Mouse (Mus musculus) splenic B cell, adult 2 months (primary cell): ENCODE measurements around the gene Gaa.

Source experiments
- DNase-seq: peaks from one replicate; pipeline ENCODE4 v3.0.0-alpha.2; 2011; ENCODE audit warnings: low read depth, low spot score
- H3K27me3 ChIP-seq: 2 replicates; pipeline ENCODE4 v1.6.1; 2012; ENCODE audit warnings: mild to moderate bottlenecking, low read length, moderate library complexity, mixed read lengths; ENCODE audit not compliant: control insufficient read depth, poor library complexity, insufficient read depth, severe bottlenecking
- H3K36me3 ChIP-seq: 2 replicates; pipeline ENCODE4 v1.6.1; 2012; ENCODE audit warnings: mild to moderate bottlenecking, low read length, moderate library complexity, mixed read lengths; ENCODE audit not compliant: control insufficient read depth, poor library complexity, insufficient read depth, severe bottlenecking

Gaa gene

DNA sequence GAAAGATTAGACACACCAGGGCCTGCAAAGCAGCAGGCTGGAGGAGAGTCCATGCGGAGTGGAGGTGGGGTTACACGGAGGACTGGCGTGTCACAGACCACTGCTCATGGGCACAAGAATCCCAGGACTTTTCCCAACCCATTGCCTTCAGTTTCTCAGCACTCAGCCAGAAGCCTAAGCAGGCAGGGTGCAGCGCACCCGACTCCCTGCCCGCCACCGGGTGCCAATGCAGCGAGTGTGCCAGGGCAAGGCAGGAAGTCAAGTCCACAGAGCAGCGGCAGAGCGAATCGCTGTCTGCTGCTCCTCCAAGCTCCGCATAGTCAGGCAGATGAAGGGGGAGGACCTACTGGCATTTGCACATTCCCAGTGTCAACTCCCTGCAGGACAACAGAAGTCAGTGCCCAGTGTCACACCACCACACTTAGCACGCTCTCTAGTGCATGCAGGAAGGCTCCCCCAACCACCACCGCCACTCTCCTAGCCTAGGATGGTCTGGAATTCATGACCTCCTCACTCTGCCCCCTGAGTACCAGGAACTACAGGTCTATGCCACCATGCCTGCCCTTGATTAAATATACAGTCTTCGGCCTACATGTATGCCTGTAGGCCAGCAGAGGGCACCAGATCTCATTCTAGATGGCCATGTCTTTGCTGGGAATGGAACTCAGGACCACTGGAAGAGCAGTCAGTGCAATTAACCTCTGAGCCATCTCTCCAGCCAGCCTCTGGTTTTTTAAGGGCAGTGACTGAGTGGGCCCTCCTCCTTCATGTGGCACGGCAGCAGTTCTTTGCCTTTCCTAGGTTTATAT lies 37.4 kb downstream of the Gaa start:
- no peaks in the 10 kb centered on the region for H3K36me3 ChIP-seq
- peak; percentile 79 for DNase-seq
- no peaks in the 10 kb centered on the region for H3K27me3 ChIP-seq

DNA sequence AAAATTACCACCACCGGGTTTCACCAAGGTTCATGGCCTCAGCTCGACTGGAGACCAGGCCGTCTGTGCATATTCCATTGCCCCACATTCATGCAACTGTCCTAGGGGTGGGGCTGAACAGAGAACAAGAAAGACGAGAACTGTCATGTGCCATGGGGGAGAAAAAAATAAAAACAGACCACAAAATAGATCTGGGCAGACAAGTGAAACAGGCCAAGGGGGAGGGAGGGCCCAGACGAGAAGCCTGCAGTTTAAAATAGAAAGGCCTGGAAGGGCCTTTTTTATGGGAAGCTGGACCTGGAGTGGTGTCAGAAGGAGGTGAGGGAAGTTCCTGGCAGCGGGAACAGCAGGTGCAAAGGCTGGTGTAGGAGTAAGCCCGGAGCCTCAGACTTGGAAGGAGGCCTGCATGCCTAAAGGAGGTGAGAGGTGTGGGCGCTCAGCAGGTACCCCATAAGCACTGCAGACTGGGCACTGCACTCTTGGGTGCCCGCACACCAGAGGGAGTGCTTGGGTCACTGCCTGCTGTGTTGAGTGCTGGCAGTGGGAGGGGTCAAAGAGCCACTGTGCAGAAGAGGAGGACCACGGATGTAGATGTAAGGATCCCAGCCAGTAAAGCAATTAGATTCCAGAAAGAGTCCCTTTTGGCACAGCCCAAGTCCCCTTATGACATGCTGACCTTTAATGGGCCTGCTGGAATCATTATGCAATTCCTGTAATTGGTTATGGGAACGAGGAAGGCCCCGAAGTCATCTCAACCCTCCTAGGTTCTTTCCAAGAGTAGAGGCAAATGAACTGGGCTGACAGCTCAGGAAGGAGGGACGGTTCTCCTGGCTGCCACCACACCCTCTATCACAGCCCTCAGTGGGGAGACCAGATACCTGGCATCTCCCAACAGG lies 39.3 kb downstream of the Gaa start:
- no peak for DNase-seq
- Histone ChIP-seq H3K27me3 (no peaks in the 10 kb centered on the region), H3K36me3 (no peaks in the 10 kb centered on the region)

DNA sequence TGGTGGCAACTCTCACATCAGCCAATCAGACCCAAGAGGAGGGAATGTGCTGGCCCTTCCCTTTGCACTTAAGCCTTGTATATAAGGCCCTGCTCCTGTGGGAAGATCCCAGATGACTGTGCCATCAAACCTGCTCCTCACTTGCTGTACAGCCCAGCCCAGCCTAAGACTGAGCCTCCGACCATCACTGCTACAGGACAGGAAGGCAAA lies 39.9 kb downstream of the Gaa start, which contains the start of gene Card14:
Gene Card14, plus strand, starts transcription at position 111 of the 210 bp plus-strand sequence.
- DNase-seq = no peak
- no peaks in the 10 kb centered on the region for H3K36me3 ChIP-seq
- H3K27me3 ChIP-seq = no peaks in the 10 kb centered on the region

DNA sequence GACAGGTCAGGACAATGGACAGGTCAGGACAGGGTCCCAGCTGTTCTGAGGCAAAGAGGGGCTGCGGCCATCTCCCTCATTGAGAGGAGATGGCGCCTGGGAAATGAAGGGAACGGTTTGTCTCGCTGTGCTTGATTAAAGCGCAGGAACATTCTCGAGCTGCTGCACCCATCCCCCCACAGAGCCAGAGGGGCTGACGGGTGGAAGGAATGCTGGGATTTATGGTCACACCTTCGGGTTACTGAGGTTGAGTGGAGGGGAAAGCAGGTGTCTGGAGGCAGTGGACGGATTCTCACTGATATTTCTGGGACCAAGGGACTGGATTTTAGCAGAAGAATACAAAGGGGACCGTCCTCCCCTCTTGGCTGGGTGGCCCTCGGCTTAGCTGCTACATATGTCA lies 40.2 kb downstream of the Gaa start:
- H3K36me3 ChIP-seq = no peaks in the 10 kb centered on the region
- H3K27me3 ChIP-seq = no peaks in the 10 kb centered on the region
- DNase-seq = no peak

DNA sequence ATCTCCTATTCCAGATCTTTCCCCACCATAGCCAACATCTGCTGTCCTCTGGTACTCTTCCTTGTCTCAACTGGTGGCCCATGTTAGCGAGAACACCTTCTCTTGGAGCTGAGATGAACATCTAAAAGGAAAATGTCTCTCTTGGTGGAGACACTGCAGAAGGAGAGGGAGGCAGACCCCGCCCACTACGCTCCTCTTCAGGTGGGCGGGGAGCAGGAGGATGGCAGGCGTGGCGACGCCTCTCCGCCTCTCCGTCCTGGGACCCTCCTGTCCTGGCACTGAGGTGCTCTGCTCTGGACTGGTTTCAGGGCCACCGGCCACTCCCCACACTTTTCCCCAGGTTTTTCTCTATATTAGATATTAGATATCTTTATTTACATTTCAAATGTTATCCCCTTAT lies 42.9 kb downstream of the Gaa start:
- DNase-seq = no peak
- no peaks in the 10 kb centered on the region for H3K27me3 ChIP-seq
- H3K36me3 ChIP-seq = no peaks in the 10 kb centered on the region

DNA sequence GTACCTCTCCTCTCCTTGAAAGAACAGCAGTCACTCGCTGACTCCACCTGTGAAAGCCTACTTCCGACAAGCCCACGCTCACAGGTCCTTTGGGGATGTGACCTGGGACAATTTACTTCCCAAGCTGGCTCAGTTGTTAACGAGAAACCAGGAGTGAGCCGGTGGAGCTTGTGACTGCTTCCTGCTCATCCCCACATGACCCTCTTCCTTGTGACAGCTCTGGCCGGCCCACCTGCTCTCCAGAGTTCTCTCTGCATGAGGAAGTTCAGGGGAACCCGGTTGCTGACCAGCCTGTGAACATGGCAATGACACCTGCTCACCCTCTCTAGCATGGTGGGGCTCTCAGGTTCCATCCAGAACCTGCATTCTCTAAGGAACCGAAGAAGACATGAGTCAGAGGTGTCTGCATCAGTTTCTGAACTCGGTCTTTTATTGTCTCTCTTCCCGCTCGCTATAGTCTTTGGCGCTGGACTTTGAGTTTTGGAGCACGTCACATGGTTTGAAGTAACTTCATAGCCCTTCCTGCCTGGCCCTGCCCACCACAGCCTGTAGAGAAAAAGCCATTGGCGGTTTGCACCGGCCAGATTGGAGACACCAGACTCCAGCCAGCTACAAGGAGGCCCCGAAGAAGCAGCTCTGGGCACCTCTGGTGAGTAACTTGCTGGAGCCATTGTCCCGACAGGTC lies 46.7 kb downstream of the Gaa start:
- DNase-seq = no peak
- H3K27me3 ChIP-seq = no peaks in the 10 kb centered on the region
- no peaks in the 10 kb centered on the region for H3K36me3 ChIP-seq

DNA sequence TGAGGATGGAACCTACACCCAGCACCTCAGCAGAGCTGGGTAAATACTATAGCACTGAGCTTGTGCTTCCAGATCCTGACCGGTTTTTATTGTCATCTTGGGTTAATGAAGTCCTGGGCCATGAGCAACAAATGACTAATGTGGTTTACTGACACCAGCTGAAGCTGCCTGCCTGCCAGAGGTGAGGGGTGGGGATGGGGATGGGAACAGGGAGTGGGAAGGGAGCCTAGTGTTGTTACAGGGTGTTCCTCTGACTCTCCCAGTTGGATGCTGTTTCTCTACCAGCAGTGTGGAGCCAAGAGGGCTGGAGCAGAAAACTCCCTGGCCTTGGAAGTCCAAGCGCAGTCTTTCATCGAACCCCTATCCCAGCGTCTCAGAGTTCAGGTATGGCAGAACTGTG lies 49.0 kb downstream of the Gaa start:
- no peaks in the 10 kb centered on the region for H3K27me3 ChIP-seq
- no peak for DNase-seq
- H3K36me3 ChIP-seq = no peaks in the 10 kb centered on the region

DNA sequence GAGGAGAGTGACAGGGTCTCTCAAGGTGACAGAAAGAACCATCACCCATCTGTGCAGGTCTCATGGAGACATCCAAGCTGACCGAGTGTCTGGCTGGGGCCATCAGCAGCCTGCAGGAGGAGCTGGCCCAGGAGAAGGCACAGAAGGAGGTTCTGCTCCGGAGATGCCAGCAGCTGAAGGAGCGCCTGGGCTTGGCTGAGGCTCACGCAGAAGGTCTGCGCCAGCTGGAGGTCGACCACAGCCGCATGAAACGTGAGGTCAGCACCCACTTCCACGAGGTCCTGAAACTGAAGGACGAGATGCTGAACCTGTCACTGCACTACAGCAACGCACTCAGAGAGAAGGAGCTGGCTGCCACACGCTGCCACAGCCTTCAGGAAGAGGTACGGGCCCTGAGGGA lies 54.8 kb downstream of the Gaa start:
- no peaks in the 10 kb centered on the region for H3K36me3 ChIP-seq

DNA sequence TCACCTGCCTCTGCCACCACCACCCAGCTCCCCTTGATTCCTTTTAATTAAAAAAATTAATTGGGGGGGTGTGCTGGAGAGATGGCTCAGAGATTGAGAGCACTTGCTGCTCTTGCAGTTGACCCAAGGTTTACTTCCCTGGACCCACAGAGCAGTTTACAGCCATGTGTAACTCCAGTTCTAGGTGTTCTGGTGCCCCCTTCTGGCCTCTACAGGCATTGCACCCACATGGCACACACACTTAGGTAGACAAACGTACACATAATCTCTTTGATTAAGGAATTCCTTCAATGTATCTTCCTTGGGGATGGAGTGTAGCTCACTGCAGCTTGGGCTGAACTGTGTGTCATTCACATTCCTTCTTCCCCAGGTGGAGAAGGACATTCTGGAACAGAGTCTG lies 57.4 kb downstream of the Gaa start:
- no peak for DNase-seq
- no peaks in the 10 kb centered on the region for H3K36me3 ChIP-seq

More for the DNA sequence above, 54.8 kb downstream of the Gaa start:
- H3K27me3 ChIP-seq = no peaks in the 10 kb centered on the region
- no peak for DNase-seq

DNA sequence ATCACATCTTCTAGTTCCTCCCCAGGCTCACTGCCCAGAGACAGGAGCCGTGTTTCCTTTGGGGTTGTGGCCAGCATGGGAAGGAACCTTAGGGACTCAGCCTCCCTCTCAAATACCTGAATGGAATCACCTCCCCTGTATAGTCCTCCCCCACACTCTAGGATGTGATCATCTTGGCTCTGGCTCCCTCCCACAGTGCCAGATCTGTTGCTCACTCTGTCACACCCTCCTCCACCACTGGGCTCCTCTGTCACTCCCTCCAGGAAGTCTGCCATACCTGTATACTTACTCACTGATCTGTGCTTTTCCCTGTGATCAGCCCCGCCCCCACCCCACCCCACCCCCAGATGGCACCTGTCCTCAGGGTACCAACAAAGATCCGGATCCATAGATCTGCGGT lies 62.9 kb downstream of the Gaa start:
- no peak for DNase-seq
- H3K27me3 ChIP-seq = no peaks in the 10 kb centered on the region
- no peaks in the 10 kb centered on the region for H3K36me3 ChIP-seq

More for the DNA sequence above, 57.4 kb downstream of the Gaa start:
- H3K27me3 ChIP-seq = no peaks in the 10 kb centered on the region

DNA sequence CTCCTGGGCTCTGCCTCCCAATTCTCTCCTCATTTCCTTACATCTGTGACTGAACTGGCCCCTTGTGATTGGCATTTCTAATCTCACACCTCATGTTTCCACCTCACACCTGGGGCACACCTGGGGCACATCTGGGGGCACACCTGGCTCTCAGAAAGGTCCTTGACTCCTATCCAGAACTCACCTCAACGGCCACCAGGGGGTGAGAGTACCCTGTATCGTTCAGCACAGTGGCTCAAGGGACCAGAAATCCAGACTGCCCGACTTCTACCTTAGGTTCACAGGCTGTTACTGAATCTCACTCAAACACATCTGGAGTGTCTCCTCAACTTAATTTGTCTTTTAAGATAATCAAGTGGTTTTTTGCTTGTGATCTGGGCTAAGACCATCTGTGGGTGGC lies 64.3 kb downstream of the Gaa start:
- no peaks in the 10 kb centered on the region for H3K36me3 ChIP-seq
- no peaks in the 10 kb centered on the region for H3K27me3 ChIP-seq
- peak; percentile 40 for DNase-seq
